Mouse (Mus musculus) lung, embryonic 15.5 days (tissue): Measurements from ENCODE around the gene Prkrip1. TPM values are rescaled to one million over a fixed set of nuclear protein-coding genes. Genes with fewer than 3 reads are reported as not detected.

ENCODE experiments used
- ATAC-seq: fragments of 200-750 bp; cut with Nextera tagmentation; 2 replicates; pipeline ENCODE4 v1.8.0; 2017; ENCODE audit warnings: moderate number of reproducible peaks, borderline replicate concordance; ENCODE audit not compliant: low FRiP score, low TSS enrichment; ENCODE audit errors: extremely low read depth
- H3K27ac ChIP-seq: fragments of 300-500 bp; sonication (generic); 2 replicates; pipeline ENCODE4 v1.5.1; 2015; ENCODE audit warnings: moderate library complexity, mild to moderate bottlenecking, inconsistent platforms
- H3K27me3 ChIP-seq: fragments of 300-500 bp; sonication (generic); 2 replicates; pipeline ENCODE4 v1.6.1; 2015; ENCODE audit warnings: inconsistent platforms
- H3K36me3 ChIP-seq: fragments of 300-500 bp; sonication (generic); 2 replicates; pipeline ENCODE4 v1.6.1; 2015; ENCODE audit warnings: inconsistent platforms
- H3K4me1 ChIP-seq: fragments of 300-500 bp; sonication (generic); 2 replicates; pipeline ENCODE4 v1.6.1; 2015; ENCODE audit warnings: inconsistent platforms
- H3K4me2 ChIP-seq: fragments of 300-500 bp; sonication (generic); 2 replicates; pipeline ENCODE4 v1.6.1; 2015; ENCODE audit warnings: inconsistent platforms, mild to moderate bottlenecking, moderate library complexity
- H3K4me3 ChIP-seq: fragments of 300-500 bp; sonication (generic); 2 replicates; pipeline ENCODE4 v1.5.1; 2015; ENCODE audit warnings: mild to moderate bottlenecking, inconsistent platforms
- H3K9ac ChIP-seq: fragments of 300-500 bp; sonication (generic); 2 replicates; pipeline ENCODE4 v1.6.1; 2015; ENCODE audit warnings: inconsistent platforms
- H3K9me3 ChIP-seq: fragments of 300-500 bp; sonication (generic); 2 replicates; pipeline ENCODE4 v1.6.1; 2016; ENCODE audit warnings: inconsistent platforms
- whole genome bisulfite sequencing: fragments of 180-500 bp; shearing (Covaris S2); methylation state at CpG from one replicate; pipeline ENCODE4 v1.1.7; 2015; 5-methylcytosine and 5-hydroxymethylcytosine counted together
- polyA plus RNA-seq: library from polyadenylated mRNA; unstranded; fragments of >200 nt; fragmentation: Nextera tagmentation; extraction: Ambion mirVana; gene quantifications from 2 replicates; pipeline ENCODE4 v1.2.1, GENCODE M21; 2015

Gene Prkrip1
- polyA plus RNA-seq, 1 experiment from 2014 or later: 37.7 TPM

DNA sequence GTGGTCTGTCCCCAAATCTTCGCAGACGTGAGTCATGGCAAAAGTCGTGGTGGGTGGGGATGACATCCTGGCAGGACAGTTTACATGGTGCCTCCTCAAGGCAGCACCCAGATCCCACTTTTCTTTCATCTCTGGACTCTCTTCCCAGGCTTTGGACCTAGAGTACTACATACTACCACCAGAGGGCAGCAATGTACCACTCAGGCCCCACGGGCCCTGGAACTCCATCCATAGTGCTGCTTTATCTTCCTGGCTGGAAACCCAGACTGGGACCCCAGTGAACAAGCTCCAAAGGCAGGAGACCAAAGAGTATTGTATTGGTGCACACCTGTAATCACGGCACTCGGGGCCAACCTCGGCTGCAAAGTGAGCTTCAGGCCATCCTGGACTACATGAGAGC lies 3.1 kb upstream of the Prkrip1 start:
- Histone ChIP-seq H3K4me1 (peaks cover 13% of the 10 kb centered on the region), H3K27me3 (no peaks in the 10 kb centered on the region), H3K9me3 (no peaks in the 10 kb centered on the region), H3K36me3 (peaks cover 3% of the 10 kb centered on the region), H3K4me3 (no peak overlapping the region), H3K27ac (no peak overlapping the region), H3K4me2 (no peak overlapping the region), H3K9ac (no peak overlapping the region)
- 35% methylated on average over 7 of the region's 7 CpGs for WGBS
- peak; percentile 27; the same call in 1 of the 2 replicates for ATAC-seq

DNA sequence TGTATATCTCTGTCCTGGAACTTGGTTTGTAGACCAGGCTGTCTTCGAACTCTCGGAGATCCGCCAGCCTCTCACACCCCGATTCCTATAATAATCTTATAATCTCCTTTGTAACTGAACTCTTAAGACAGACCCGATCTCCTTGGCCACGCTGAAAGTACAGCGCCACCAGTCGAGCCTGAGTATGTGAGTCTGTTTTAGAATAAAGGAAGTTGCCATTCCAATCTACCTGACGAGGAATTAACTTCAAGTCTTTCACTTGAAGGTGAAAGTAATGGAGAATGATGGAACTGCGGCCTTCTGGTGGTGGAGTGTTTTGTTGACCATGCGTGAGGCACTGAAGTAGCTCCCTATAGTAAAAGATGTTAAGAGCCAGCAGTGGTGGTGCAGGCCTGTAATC lies 763 bp upstream of the Prkrip1 start:
- H3K4me3 ChIP-seq: peak overlapping the region; percentile 94
- 31% methylated on average over 11 of the region's 11 CpGs for WGBS
- no peak for ATAC-seq
- peak overlapping the region; percentile 64; the same call in 1 of the 2 replicates for H3K9ac ChIP-seq
- no peaks in the 10 kb centered on the region for H3K9me3 ChIP-seq
- peaks cover 26% of the 10 kb centered on the region for H3K36me3 ChIP-seq
- H3K27ac ChIP-seq: 0 out of 2 replicates have a peak overlapping the region, but pooled peaks have one; percentile 4
- H3K4me2 ChIP-seq: peak overlapping the region; percentile 90
- H3K4me1 ChIP-seq: peaks cover 13% of the 10 kb centered on the region
- H3K27me3 ChIP-seq: no peaks in the 10 kb centered on the region

DNA sequence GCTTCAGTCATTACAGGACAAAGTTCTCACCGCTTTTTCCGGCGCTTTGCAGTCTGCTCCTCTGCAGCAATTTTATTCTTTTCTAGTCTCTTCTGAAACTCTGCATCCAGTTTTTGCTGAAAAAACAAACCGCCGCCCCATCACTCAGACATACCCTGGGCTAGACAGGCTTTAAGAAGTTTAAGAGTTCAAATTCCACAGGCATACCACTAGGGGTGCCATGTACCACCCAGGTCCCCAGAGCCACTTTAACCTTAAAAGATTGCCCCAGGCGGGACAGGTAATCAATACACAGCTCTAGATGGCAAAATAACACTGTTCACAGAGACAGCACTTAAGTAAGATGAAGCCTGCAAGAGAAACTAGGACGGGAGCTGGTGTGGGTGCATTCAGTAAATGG lies 6.9 kb downstream of the Prkrip1 start:
- Histone ChIP-seq H3K4me1 (no peaks in the 10 kb centered on the region), H3K36me3 (peaks cover 85% of the 10 kb centered on the region), H3K4me3 (no peak overlapping the region), H3K27ac (no peak overlapping the region), H3K27me3 (no peaks in the 10 kb centered on the region), H3K9ac (no peak overlapping the region), H3K9me3 (no peaks in the 10 kb centered on the region), H3K4me2 (no peak overlapping the region)
- 84% methylated on average over 7 of the region's 7 CpGs for WGBS
- ATAC-seq: no peak

DNA sequence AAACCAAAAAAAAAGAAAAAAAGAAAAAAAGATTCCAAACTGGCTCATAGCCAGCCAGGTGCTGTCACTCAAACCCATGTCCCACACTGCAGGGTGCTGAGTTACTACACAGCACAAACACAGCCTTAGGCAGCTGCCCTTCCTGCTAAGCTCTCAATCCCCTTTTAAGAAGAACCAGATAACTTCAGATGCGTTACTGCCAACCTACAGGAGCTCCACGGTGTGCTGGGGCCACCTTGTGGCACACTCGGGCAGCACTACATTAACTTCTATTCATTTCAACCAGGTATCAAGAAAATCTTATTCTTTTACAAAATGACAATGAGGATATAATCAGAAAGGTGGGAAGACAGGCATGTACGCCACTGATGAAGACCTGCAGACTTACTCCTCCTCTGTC lies 12.0 kb downstream of the Prkrip1 start:
- WGBS: 47% methylated on average over 4 of the region's 4 CpGs
- Histone ChIP-seq H3K4me3 (no peak overlapping the region), H3K9ac (no peak overlapping the region), H3K9me3 (no peaks in the 10 kb centered on the region), H3K4me2 (no peak overlapping the region), H3K27me3 (no peaks in the 10 kb centered on the region), H3K27ac (no peak overlapping the region), H3K36me3 (peaks cover 59% of the 10 kb centered on the region), H3K4me1 (no peaks in the 10 kb centered on the region)
- no peak for ATAC-seq

DNA sequence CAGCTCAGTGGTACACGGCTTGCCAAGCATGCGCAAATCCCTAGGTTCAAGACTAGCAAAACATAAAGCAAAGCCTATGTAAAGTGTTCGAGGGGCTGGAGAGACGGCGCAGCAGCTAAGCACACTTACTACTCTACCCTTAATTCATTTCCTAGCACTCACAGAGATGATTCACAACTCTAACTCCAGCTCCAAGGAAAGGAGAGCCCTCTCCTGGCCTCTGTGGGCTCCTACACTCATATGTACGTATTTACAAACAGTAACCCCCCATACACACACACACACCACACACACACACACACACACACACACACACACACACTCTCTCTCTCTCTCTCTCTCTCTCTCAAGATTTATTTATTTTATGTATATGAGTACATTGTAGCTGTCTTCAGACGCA lies 15.0 kb downstream of the Prkrip1 start:
- WGBS: 90% methylated on average over 7 of the region's 7 CpGs
- Histone ChIP-seq H3K27ac (no peak overlapping the region), H3K4me2 (no peak overlapping the region), H3K27me3 (no peaks in the 10 kb centered on the region), H3K9ac (no peak overlapping the region), H3K36me3 (peaks cover 60% of the 10 kb centered on the region), H3K9me3 (no peaks in the 10 kb centered on the region), H3K4me1 (no peaks in the 10 kb centered on the region), H3K4me3 (no peak overlapping the region)
- no peak for ATAC-seq

DNA sequence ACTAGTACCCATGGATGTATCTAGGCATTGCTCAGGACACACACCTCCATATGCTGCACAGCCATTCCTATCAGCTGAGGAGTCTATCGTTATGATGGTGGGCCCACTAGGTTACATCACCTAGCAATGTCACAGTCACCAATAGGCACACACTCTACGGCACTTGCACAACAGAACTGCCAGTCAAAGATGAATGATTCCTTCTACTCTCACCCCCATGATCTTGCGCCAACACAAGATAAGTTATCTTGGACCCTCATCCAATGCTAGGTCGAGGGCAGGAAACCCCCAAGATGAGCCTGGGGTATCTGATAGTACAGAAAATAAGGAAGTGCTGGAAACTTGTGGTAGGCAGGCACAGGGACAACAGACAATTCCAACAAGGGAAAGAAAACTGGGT lies 15.9 kb downstream of the Prkrip1 start:
- Histone ChIP-seq H3K4me3 (no peak overlapping the region), H3K4me1 (no peaks in the 10 kb centered on the region), H3K27ac (no peak overlapping the region), H3K9me3 (no peaks in the 10 kb centered on the region), H3K9ac (no peak overlapping the region), H3K36me3 (peaks cover 58% of the 10 kb centered on the region), H3K27me3 (no peaks in the 10 kb centered on the region), H3K4me2 (no peak overlapping the region)
- no peak for ATAC-seq
- 82% methylated on average over 4 of the region's 4 CpGs for WGBS

DNA sequence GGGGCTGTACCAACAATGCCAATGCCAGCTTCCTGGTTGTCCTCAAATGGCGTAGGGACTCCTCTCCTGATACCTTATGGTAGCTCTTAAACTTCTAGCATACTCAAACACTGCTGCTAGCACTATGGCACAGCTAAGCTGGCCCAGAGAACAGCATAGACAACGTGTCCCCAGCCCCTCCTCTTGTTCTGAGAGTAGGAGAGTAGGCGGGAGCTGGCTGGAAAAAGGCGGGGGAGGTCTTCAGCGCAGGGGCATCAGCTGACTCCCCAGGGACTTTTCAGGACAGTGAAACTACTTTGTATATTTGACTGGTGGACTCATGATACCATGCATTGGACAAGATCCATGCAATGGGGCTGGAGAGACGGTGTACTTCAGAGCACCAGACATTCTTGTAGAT lies 16.7 kb downstream of the Prkrip1 start:
- Histone ChIP-seq H3K4me2 (no peak overlapping the region), H3K4me3 (no peak overlapping the region), H3K9ac (no peak overlapping the region), H3K4me1 (no peaks in the 10 kb centered on the region), H3K36me3 (peaks cover 61% of the 10 kb centered on the region), H3K27me3 (no peaks in the 10 kb centered on the region), H3K9me3 (no peaks in the 10 kb centered on the region), H3K27ac (no peak overlapping the region)
- ATAC-seq: no peak
- WGBS: 82% methylated on average over 6 of the region's 6 CpGs

DNA sequence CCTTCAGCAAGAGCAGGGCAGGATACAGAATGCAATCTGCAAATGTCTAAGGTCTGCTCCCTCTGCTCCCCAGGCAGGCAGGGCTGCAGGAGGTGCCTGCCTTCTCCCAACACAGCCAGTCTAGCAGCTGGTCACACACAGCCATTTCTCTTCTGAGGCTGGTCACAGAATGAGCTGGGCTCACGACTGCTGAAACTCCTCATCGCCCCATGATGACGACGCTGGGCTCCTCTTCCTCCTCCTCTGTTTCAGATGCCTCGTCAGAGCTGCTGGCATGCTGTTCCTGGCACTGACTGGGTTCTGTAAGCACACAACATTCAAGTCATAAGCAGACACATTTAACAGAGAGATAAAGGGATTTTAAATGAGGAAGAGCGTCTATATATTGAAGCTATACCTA lies 17.6 kb downstream of the Prkrip1 start:
- 87% methylated on average over 6 of the region's 6 CpGs for WGBS
- H3K27me3 ChIP-seq: no peaks in the 10 kb centered on the region
- no peak overlapping the region for H3K9ac ChIP-seq
- no peaks in the 10 kb centered on the region for H3K9me3 ChIP-seq
- no peak for ATAC-seq
- H3K4me3 ChIP-seq: no peak overlapping the region
- no peak overlapping the region for H3K4me2 ChIP-seq
- no peak overlapping the region for H3K27ac ChIP-seq
- peaks cover 58% of the 10 kb centered on the region for H3K36me3 ChIP-seq
- no peaks in the 10 kb centered on the region for H3K4me1 ChIP-seq

DNA sequence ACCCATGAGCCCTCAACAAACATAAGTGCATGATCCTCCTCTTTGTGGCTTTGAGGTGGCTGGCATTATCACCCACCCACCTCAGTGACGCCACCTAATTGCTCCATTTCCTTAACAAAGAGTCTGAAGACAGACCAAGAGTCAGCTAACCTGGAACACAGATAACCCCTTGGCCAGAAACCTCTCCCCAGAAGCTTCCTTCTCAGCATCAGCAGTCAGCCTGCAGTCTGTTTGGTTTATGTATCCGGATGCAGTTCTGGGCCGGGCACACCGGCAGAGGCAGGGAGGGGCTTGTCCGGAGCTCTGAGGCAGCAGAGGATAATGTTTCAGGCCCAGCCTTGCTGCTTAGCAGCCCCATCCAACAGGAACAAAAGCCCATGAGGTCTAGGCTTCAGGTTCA lies 19.2 kb downstream of the Prkrip1 start:
- Histone ChIP-seq H3K9ac (no peak overlapping the region), H3K36me3 (peaks cover 55% of the 10 kb centered on the region), H3K4me1 (no peaks in the 10 kb centered on the region), H3K27ac (no peak overlapping the region), H3K4me2 (no peak overlapping the region), H3K4me3 (no peak overlapping the region), H3K27me3 (no peaks in the 10 kb centered on the region), H3K9me3 (no peaks in the 10 kb centered on the region)
- ATAC-seq: no peak
- WGBS: 73% methylated on average over 5 of the region's 5 CpGs

DNA sequence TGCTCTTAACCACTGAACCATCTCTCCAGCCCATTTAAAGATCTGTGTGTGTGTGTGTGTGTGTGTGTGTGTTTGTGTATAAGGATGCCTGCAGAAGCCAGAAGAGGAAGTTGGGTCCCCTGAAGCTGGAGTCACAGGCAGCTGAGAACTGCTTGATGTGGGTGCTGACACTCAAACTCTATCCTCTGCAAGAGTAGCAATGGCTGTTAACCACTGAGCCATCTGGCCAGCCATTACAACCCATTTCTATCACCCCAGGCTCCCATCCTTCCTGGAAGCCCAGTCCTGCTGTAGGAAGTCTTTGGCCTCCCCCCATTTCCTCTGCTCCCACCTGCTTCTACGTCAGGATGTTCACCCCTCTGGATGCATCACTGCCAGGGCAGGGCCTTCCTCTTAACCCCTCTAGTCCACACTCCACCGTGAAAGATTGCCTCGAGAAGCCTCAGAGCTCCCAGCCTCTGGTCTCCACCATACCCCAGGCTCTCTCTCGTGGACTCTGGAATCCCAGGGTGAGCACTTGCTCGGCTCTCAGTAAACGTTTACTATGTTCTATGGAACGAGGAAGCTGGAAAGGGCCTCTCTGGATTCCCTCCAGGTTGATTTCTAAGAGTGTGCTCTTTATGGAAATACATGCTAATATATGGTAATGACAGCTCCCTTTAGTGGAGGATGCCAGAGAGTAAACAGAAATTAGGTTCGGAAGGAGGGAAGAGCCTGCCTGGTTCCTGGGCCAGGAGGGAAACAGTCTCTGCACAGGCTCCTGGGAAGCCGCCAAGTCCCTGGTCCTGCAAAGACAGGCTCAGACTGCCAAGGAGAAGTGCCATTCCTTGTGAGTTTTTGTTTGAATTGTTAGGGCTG lies 24.9 kb downstream of the Prkrip1 start:
- H3K27ac ChIP-seq: peak overlapping the region; percentile 95
- peak; percentile 41; the same call in 1 of the 2 replicates for ATAC-seq
- H3K9ac ChIP-seq: no peak overlapping the region; the same call in 1 of the 2 replicates
- H3K4me3 ChIP-seq: no peak overlapping the region
- H3K9me3 ChIP-seq: no peaks in the 10 kb centered on the region
- H3K4me2 ChIP-seq: peak overlapping the region; percentile 31
- WGBS: 14% methylated on average over 9 of the region's 9 CpGs
- no peaks in the 10 kb centered on the region for H3K27me3 ChIP-seq
- peaks cover 15% of the 10 kb centered on the region for H3K36me3 ChIP-seq
- peaks cover 36% of the 10 kb centered on the region for H3K4me1 ChIP-seq

DNA sequence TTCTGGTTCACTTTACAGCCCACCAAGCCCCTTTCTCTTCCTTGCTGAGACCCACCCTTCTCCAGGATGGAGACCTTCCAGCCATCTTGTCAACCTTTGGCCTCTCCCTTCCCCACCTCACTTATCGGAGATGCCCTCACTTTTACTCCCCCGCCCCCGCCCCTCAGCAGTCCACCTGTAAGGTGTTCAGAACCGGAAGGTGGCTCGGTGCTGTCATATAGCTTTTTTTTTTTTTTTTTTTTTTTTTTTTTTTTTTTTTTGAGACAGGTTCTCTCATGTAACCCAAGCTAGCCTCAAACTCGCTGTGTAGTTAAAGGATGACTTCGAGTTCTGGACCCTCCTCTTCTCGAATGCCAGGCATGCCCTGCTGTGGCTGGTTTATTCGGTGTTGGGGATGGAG lies 25.8 kb downstream of the Prkrip1 start:
- Histone ChIP-seq H3K9me3 (no peaks in the 10 kb centered on the region), H3K27ac (0 out of 2 replicates have a peak overlapping the region, but pooled peaks have one; percentile 95), H3K4me2 (no peak overlapping the region), H3K9ac (no peak overlapping the region), H3K36me3 (peaks cover 12% of the 10 kb centered on the region), H3K4me3 (no peak overlapping the region), H3K27me3 (no peaks in the 10 kb centered on the region), H3K4me1 (peaks cover 36% of the 10 kb centered on the region)
- 68% methylated on average over 9 of the region's 9 CpGs for WGBS
- no peak for ATAC-seq
